Mouse (Mus musculus) embryonic facial prominence, embryonic 14.5 days (tissue): Measurements from ENCODE around the gene Tor4a. TPM values are rescaled to one million over a fixed set of nuclear protein-coding genes. Genes with fewer than 3 reads are reported as not detected.

ENCODE experiments used
- ATAC-seq: fragments of 200-750 bp; cut with Nextera tagmentation; 2 replicates; pipeline ENCODE4 v1.8.0; 2017; ENCODE audit warnings: low read depth, moderate number of reproducible peaks, moderate TSS enrichment
- DNase-seq: peaks from one replicate; pipeline ENCODE4 v3.0.0-alpha.2; 2015; ENCODE audit warnings: low spot score
- H3K27ac ChIP-seq: fragments of 300-500 bp; sonication (generic); replicated peaks from 2 replicates; pipeline ENCODE4 v1.5.1; 2014; ENCODE audit warnings: low read depth, mild to moderate bottlenecking, low read length, moderate library complexity
- H3K27me3 ChIP-seq: fragments of 300-500 bp; sonication (generic); replicated peaks from 2 replicates; pipeline ENCODE4 v1.6.1; 2014; ENCODE audit warnings: low read length; ENCODE audit not compliant: control insufficient read depth, insufficient read depth
- H3K36me3 ChIP-seq: fragments of 300-500 bp; sonication (generic); 2 replicates; pipeline ENCODE4 v1.6.1; 2014; ENCODE audit warnings: low read length, mixed read lengths; ENCODE audit not compliant: control insufficient read depth, insufficient read depth
- H3K4me1 ChIP-seq: fragments of 300-500 bp; sonication (generic); 2 replicates; pipeline ENCODE4 v1.6.1; 2014; ENCODE audit warnings: antibody characterized with exemption, low read length; ENCODE audit not compliant: control insufficient read depth, insufficient read depth
- H3K4me2 ChIP-seq: fragments of 300-500 bp; sonication (generic); 2 replicates; pipeline ENCODE4 v1.6.1; 2014; ENCODE audit warnings: low read depth, mild to moderate bottlenecking, low read length, moderate library complexity, mixed read lengths
- H3K4me3 ChIP-seq: fragments of 300-500 bp; sonication (generic); 2 replicates; pipeline ENCODE4 v1.5.1; 2014; ENCODE audit warnings: low read depth, mild to moderate bottlenecking, low read length
- H3K9ac ChIP-seq: fragments of 300-500 bp; sonication (generic); 2 replicates; pipeline ENCODE4 v1.6.1; 2014; ENCODE audit warnings: low read depth, mild to moderate bottlenecking, low read length, moderate library complexity, mixed read lengths
- H3K9me3 ChIP-seq: fragments of 300-500 bp; sonication (generic); 2 replicates; pipeline ENCODE4 v1.6.1; 2016; ENCODE audit warnings: low read length; ENCODE audit not compliant: control insufficient read depth
- WGBS: fragments of 180-500 bp; shearing (Covaris S2); extraction: QIAGEN DNeasy Blood & Tissue Kit; methylation state at CpG from one replicate; pipeline ENCODE4 v1.1.7; 2014; 5-methylcytosine and 5-hydroxymethylcytosine counted together
- polyA plus RNA-seq: library from polyadenylated mRNA; unstranded; fragments of >200 nt; fragmentation: Nextera tagmentation; extraction: Ambion mirVana; gene quantifications from 2 replicates; pipeline ENCODE4 v1.2.1, GENCODE M21; 2014

Tor4a gene
- polyA plus RNA-seq, 1 experiment from 2014 or later = 7.5 TPM

- Histone ChIP-seq H3K9ac (no peak overlapping the region), H3K4me2 (no peak overlapping the region), H3K36me3 (no peaks in the 10 kb centered on the region), H3K9me3 (no peaks in the 10 kb centered on the region), H3K27me3 (peaks cover 13% of the 10 kb centered on the region), H3K27ac (no peak overlapping the region), H3K4me3 (no peak overlapping the region), H3K4me1 (peaks cover 15% of the 10 kb centered on the region)
- ATAC-seq (no peak), DNase-seq (no peak)
Observed at GRCm38 (mm10) chr2:25238106-25238505, 41.4 kb upstream of the Tor4a start.

- H3K4me2 ChIP-seq = no peak overlapping the region
- H3K9me3 ChIP-seq = no peaks in the 10 kb centered on the region
- H3K27ac ChIP-seq = no peak overlapping the region
- WGBS = 71% methylated on average over 4 of the region's 4 CpGs
- no peak overlapping the region for H3K9ac ChIP-seq
- DNase-seq (no peak), ATAC-seq (no peak)
- no peak overlapping the region for H3K4me3 ChIP-seq
- H3K36me3 ChIP-seq = no peaks in the 10 kb centered on the region
- peaks cover 10% of the 10 kb centered on the region for H3K27me3 ChIP-seq
- H3K4me1 ChIP-seq = peaks cover 15% of the 10 kb centered on the region
Observed at GRCm38 (mm10) chr2:25237522-25237921, 40.8 kb upstream of the Tor4a start.

- Histone ChIP-seq H3K36me3 (no peaks in the 10 kb centered on the region), H3K27me3 (peaks cover 5% of the 10 kb centered on the region; the same call in 1 of the 2 replicates)
- no peak for ATAC-seq
Observed at GRCm38 (mm10) chr2:25236614-25237013, 39.9 kb upstream of the Tor4a start, which contains the start of gene Rnf224. TSS of gene Rnf224 (minus strand) at chr2:25236787.

GRCm38 (mm10) chr2:25234551-25235220 lies 38.0 kb upstream of the Tor4a start:
- H3K4me2 ChIP-seq = no peak overlapping the region
- no peaks in the 10 kb centered on the region for H3K27me3 ChIP-seq

More at GRCm38 (mm10) chr2:25236614-25237013, 39.9 kb upstream of the Tor4a start, which contains the start of gene Rnf224:
- H3K9ac ChIP-seq = no peak within 1 kb of the TSS
- no peak within 1 kb of the TSS for H3K4me3 ChIP-seq
- no peak within 1 kb of the TSS for H3K27ac ChIP-seq
- H3K4me2 ChIP-seq = no peak within 1 kb of the TSS
- DNase-seq = no peak
- peaks cover 12% of the 10 kb centered on the region for H3K4me1 ChIP-seq
- H3K9me3 ChIP-seq = no peaks in the 10 kb centered on the region
- 31% methylated on average over 8 of the region's 8 CpGs for WGBS

GRCm38 (mm10) chr2:25234050-25234449 lies 37.4 kb upstream of the Tor4a start, which contains the start of gene Slc34a3:
TSS of gene Slc34a3 (minus strand) at chr2:25234364.
- Histone ChIP-seq H3K4me1 (no peaks in the 10 kb centered on the region), H3K27me3 (no peaks in the 10 kb centered on the region), H3K27ac (no peak within 1 kb of the TSS), H3K9ac (no peak within 1 kb of the TSS), H3K36me3 (no peaks in the 10 kb centered on the region), H3K9me3 (no peaks in the 10 kb centered on the region), H3K4me3 (no peak within 1 kb of the TSS), H3K4me2 (no peak within 1 kb of the TSS)
- WGBS = 87% methylated on average over 3 of the region's 3 CpGs
- ATAC-seq (no peak), DNase-seq (no peak)

More at GRCm38 (mm10) chr2:25234551-25235220, 38.0 kb upstream of the Tor4a start:
- no peaks in the 10 kb centered on the region for H3K36me3 ChIP-seq
- H3K4me1 ChIP-seq = no peaks in the 10 kb centered on the region
- H3K9me3 ChIP-seq = no peaks in the 10 kb centered on the region
- ATAC-seq (no peak), DNase-seq (no peak)
- H3K27ac ChIP-seq = no peak overlapping the region
- H3K4me3 ChIP-seq = no peak overlapping the region
- WGBS = 67% methylated on average over 5 of the region's 5 CpGs
- no peak overlapping the region for H3K9ac ChIP-seq

GRCm38 (mm10) chr2:25233421-25233820 lies 36.7 kb upstream of the Tor4a start:
- no peak for DNase-seq
- Histone ChIP-seq H3K4me1 (peaks cover 3% of the 10 kb centered on the region; the same call in 1 of the 2 replicates), H3K9me3 (no peaks in the 10 kb centered on the region), H3K4me3 (no peak overlapping the region), H3K27me3 (no peaks in the 10 kb centered on the region), H3K9ac (no peak overlapping the region), H3K4me2 (no peak overlapping the region), H3K27ac (no peak overlapping the region), H3K36me3 (no peaks in the 10 kb centered on the region)
- ATAC-seq = no peak
- 74% methylated on average over 4 of the region's 4 CpGs for WGBS

GRCm38 (mm10) chr2:25231038-25231437 lies 34.4 kb upstream of the Tor4a start:
- Histone ChIP-seq H3K9ac (no peak overlapping the region), H3K27ac (no peak overlapping the region), H3K27me3 (no peaks in the 10 kb centered on the region), H3K4me1 (peaks cover 6% of the 10 kb centered on the region), H3K36me3 (no peaks in the 10 kb centered on the region), H3K9me3 (no peaks in the 10 kb centered on the region), H3K4me3 (no peak overlapping the region), H3K4me2 (no peak overlapping the region)
- ATAC-seq = no peak
- whole genome bisulfite sequencing = 57% methylated on average over 12 of the region's 12 CpGs
- no peak for DNase-seq

- Histone ChIP-seq H3K9me3 (no peaks in the 10 kb centered on the region), H3K4me1 (peaks cover 7% of the 10 kb centered on the region), H3K36me3 (no peaks in the 10 kb centered on the region), H3K27ac (no peak overlapping the region), H3K9ac (no peak overlapping the region), H3K4me3 (no peak overlapping the region), H3K4me2 (no peak overlapping the region), H3K27me3 (no peaks in the 10 kb centered on the region)
- 86% methylated on average over 7 of the region's 7 CpGs for WGBS
- ATAC-seq (no peak), DNase-seq (no peak)
Observed at GRCm38 (mm10) chr2:25230581-25230980, 33.9 kb upstream of the Tor4a start.

GRCm38 (mm10) chr2:25229582-25229981 lies 32.9 kb upstream of the Tor4a start:
- no peak overlapping the region for H3K4me3 ChIP-seq
- DNase-seq (no peak), ATAC-seq (no peak)
- H3K4me1 ChIP-seq = peaks cover 10% of the 10 kb centered on the region
- no peaks in the 10 kb centered on the region for H3K9me3 ChIP-seq
- no peak overlapping the region for H3K9ac ChIP-seq
- 75% methylated on average over 5 of the region's 5 CpGs for whole genome bisulfite sequencing
- no peak overlapping the region for H3K27ac ChIP-seq
- no peaks in the 10 kb centered on the region for H3K27me3 ChIP-seq
- no peaks in the 10 kb centered on the region for H3K36me3 ChIP-seq
- no peak overlapping the region for H3K4me2 ChIP-seq
